Mouse (Mus musculus) G1E-ER4 (cell line): Measurements from ENCODE around the gene Arhgef10l. TPM values are rescaled to one million over a fixed set of nuclear protein-coding genes. Genes with fewer than 3 reads are reported as not detected.

Experiments
- GATA1 ChIP-seq: IDR thresholded peaks from one replicate; pipeline ENCODE4 v1.8.0; 2012; ENCODE audit warnings: low read length, inconsistent platforms
- polyA plus RNA-seq: library from polyadenylated mRNA; stranded (reverse); fragments of >175 nt; gene quantifications from 2 replicates; pipeline ENCODE4 v1.2.3, GENCODE M21; 2012

Gene Arhgef10l
- polyA plus RNA-seq, 1 experiment = 0.02 TPM

DNA sequence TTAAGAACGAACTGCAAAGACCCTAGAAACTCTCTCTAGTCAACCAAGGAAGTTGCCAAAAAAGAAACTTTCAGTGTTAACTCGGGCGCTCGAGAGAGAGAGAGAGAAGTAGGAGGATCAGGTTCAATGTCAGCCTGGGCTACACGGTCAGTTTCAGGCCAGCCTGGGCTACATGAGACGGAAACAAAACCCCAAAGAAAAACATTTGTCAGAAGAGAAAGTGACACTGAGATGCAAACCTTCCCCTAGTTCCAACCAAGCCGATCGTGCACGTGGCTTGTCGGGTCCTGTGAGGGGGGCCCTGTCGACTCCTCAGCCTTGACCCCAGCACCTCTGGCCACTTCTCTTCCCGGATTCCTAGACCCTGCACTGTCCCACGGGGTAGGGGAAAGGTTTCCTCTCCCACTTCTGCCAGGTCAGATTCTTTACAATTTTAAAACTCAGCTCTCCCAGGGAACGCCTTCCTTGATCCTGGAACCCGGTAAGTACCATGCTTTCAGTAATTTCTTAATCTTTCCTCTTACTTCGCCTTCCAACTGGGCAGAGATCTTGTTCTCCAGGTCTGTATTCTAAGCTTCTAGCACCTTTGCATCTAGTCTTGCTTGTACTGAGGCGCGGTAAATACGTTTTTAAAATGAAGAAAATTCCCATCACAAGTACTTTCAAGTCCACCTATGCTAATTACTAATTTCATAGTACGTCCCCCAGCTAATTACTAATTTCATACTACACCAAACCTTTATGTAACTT, 34.6 kb upstream of the Arhgef10l start, which contains the start of gene Rcc2:
Rcc2 (plus strand) TSS at position 273 of the 750 bp plus-strand sequence.
- no peak for TF ChIP-seq GATA1

DNA sequence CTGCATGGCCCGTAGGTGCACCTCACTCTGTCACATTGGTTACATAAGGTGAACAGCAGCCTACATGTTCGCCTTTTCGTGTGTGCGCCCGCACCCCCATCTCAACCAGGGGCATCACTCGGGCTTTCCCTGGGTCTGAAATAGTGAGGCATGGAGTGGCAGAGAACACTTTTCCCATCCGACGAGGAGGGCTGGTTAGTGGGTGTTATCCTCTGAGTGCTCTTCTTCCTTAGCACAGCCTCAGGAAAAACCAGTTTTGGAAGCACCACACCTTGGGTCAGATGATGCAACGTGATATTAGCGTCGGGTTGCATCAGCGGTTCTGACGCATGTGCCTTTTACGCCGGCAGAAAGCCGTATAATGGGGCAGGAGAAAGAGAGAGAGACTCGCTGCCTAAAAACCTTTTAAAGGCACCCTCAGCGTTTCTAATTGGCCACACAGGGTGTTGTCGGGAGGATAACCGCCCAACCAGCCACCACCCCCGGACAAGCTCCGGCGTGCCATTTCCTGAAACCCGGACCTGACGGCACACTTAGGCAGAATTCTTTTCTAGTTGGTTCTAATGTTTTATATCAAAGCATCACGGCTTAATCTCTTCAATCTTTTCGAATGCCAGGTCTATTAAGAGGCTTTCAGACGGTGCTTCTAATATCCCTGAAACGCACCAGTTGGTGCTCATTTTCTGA, 33.8 kb upstream of the Arhgef10l start:
- no peak for TF ChIP-seq GATA1

DNA sequence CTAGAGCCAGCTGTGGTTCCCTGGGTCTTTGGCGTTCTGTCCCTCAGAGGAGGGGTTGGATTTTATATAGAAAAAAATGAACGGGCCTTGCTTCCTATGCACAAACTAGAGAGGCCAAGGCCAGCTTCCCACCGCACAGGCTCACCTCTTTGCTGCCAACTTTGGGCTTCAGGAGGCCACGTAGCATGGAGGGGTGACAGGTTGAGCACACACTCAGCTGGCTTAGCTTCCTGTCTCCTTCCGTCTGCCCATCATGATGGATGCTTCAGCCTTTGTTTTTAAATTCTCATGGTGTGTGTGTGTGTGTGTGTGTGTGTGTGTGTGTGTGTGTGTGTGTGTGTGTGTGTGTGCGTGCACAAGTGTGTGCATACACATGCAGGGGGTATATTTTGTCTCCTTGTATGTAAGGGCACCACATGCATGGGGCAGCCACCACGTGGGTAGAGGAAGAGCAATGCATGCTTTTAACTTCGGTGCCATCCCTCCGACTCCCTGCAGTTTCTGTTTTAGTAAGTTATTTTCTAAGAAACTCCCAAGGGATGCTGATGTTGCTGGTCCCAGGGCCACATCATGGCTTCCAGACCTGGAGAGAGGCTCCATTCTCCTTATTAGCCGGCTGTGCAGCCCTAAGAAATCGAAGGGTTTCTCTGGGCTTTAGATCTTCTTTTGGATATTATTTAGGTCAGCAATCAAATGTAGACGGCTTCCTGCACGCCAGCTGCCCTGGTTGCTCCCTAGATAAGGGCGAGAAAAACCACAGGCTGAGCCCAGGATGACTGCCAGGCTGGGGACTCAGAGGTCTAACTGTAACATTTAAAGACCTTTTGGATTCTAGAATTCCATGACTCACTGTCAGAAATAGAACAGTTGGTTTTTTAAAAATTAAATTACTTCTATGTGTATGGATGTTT, 30.1 kb upstream of the Arhgef10l start:
- TF ChIP-seq GATA1 = no peak

DNA sequence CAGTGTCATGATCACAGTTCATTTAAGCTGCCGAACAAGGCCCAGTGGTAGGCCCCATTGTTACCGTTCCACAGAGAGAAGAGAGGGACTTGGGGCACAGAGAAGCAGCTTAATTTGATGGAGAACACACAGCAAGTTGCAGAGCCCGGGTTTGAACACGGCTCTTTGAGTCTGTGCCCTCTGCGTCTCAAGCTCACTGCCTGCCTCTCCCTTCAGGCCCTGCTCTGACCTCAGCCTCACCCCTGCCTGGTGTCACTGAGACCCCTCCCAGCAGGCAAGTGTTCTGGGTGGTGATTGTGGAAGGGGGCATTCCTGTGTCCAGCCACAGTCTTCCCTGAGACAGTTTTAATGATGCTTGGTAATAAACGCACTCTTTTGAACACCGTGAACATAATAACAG, 29.3 kb upstream of the Arhgef10l start:
- no peak for TF ChIP-seq GATA1

DNA sequence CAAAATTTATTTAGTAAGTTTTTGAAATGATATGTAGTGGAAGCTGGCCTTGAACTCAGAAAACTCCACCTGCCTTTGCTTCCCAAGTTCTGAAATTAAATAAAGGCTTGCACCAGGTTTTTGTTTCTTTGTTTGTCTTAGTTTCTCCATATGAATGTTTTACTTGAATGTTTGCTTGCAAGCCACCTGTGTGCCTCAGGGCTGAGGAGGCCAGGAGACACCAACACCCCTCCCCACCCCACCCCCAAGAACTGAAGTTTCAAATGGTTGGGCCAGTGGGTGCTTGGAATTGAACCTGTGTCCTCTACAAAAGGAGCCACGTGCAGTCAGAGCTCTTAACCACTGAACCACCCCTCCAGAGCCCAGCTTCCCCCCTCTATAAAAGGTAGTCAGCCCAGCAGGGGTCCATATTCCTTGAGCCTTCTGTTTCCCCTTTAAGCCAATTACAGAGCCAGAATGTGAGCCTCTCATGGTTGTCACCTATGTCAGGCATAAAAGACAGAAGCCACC, 28.8 kb upstream of the Arhgef10l start:
- no peak for TF ChIP-seq GATA1

DNA sequence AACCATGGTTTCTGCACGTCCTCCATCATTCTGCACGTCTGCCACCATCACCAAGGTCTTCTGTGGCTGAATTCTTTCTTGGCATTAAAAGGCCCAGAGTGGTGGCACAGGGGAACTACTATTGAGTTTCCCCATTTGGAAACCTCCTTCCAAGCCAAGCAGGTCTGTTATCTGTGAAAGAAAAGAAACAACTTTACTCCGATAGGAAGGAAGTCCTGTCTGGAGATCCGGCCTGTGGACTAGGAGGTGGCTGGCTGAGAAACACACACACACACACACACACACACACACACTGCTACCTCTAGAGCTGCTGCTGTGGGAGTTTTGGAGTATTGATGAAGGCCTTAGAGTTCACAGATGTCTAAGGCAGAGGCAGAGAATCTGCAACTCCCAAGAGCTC, 27.7 kb upstream of the Arhgef10l start:
- no peak for TF ChIP-seq GATA1

DNA sequence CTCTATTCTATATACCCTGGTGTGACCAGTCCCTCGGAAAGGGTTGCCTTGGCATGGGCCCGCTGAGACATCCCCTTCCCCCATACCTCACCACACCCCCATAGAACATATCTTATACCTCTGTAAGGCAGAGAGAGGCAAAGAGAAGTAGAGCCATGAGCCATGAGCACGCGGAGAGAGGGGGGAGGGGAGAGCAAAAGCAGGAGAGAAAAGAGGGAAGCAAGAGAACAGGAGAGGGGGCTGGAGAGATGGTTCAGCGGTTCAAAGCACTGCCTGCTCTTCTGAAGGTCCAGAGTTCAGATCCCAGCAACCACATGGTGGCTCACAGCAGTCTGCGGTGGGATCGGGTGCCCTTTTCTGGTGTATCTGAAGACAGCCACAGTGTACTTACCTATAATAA, 25.7 kb upstream of the Arhgef10l start:
- TF ChIP-seq GATA1 = no peak

DNA sequence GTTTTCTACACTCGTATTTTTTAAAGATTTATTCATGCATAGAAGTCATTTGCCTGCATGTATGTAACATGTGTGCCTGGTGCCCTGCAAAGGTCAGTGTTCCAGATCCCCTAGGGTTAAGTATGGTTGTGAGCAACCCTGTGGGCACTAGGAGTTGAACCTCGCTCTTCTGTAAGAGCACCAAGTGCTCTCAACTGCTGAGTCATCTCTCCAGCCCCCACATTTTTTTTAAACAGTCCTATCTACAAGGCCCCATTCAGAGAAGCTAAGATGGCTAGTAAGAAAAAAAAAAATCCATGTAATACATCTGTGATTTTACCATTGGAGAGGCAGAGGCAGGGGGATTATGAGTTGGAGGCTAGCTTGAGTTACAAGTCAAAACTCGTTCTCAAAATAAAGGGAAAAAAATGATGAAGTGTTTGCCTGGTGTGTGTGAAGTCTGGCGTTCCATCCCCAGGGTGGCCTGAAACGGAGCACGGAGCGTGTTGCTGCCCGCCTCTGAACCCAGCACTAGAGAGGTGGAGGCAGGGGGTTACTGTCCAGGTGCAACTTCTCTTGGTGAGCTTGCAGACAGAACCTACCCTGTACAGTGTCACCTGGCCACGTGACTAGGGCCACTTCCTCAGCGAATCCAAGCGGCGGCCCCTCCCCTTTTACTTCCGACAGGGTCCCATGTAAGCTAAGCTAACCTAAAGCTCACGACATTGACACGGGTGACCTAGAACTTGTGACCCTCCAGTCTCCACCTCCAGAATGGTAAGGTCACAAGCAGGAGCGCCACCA, 24.3 kb upstream of the Arhgef10l start:
- no peak for TF ChIP-seq GATA1

DNA sequence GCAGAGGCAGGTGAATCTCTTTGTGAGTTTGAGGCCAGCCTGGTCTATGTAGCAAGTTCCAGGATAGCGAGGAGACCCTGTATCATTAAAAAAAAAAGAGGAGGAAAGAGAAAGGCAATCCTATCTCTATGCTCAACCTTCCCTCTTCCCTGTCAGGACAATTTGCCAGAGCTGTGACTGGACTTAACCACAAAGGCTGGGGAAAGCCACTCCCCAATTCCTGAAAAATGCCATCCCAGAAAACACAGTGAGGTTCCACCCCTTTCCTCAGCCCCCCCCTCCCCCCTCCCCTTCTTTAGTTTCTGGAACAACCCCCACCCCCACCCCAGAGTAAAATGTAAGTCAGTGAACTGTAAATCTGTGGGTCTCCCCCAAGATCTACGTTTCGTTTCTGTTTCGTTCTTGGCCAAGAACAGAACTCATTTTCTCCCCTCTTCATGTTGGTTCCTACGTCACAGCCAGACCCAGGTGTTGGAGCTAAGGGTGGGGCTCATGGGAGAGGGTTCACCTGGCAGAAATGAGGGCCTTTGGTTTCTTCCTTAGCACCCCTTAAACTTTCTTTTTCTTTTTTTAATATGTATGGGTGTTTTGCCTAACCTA, 23.1 kb upstream of the Arhgef10l start:
- no peak for TF ChIP-seq GATA1

DNA sequence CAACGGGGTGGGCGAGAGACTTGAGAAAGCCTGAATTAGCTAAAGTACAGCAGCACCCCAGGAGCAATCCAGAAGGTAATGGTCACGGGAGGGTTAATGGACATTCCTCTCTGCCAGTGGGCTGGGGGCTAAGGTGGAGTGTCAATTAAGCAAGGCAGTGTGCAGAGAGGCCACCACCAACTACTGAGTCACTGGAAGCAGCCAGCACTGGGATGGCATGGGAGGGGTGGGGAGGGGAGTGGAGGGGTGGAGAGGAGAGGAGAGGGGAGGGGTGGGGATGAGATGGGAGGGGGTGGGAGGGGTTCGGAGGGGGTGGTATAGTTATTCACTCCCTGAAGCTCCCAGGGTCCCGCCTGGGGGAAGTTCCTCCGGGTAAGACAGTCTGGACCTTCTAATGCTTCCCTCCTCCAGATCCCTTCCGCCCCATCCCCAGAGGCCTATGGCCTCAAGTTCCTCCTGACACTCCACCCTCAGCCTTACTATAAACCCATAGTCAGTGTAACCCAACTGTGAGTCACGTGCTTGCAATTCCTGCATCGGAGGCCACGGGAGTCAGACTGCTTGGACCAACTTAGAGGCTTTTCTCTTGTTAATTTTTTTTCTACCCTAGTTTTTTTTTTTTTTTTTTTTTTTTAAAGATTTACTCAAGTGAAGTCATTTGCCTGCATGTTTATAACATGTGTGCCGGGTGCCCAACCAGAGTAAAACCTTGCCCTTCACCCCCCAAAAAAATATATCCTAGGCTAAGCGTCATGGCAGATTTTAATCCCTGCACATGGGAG, 22.4 kb upstream of the Arhgef10l start:
- TF ChIP-seq GATA1 = no peak

DNA sequence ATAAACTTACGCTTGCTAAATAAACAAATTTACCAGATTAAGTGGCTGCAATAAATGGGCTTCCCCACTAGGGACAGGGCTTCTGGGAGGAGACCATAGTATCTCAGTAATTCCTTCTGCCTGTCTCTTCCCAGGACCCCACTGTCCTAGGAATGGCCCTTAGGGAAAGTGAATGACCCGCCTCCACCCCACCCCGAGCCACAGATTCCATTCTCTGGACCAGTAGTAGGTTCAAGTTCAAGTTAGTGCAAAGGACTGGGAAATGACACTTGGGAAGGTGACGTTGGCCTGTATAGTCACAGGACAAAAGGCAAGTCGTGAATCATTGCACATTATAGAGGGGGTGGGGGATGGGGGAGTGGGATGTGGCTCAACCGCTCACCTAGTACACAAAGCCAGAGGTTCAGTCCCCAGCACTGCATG, 19.1 kb upstream of the Arhgef10l start:
- no peak for TF ChIP-seq GATA1

DNA sequence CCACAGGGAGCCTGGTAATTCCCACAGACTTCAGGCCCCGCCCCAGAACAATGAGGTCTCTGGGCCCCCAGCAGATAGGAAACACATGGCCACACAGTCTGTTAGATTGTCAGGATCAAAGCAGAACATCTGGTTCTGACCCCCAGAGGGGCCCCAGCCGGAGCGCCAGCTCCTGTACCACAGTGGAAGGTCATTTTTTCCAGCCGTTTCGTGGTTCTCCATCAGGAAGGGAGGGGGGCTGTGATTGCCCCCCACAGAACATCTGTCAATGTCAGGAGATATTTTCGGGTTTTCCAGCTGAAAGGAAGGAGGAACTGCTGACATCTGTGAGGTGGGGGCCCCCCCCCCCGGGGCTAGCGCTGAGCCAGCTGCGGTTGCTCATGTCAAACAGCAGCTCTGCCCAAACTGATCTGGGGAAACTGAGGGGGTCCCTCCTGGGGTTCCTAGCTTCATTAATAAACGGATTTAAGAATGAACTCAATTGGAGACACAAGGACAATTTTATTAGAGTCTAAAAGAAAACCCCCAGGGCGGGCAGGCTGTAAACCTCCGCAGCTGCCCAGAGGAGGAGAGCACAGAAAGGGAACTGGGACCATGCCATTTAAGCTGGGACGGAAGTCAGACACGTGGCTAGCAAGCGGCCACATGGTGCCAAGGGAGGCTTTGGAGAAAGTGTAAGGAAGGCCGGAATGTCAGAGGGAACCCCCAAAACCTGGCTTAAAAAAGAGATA, 18.5 kb upstream of the Arhgef10l start:
- peak; percentile 29 for TF ChIP-seq GATA1

DNA sequence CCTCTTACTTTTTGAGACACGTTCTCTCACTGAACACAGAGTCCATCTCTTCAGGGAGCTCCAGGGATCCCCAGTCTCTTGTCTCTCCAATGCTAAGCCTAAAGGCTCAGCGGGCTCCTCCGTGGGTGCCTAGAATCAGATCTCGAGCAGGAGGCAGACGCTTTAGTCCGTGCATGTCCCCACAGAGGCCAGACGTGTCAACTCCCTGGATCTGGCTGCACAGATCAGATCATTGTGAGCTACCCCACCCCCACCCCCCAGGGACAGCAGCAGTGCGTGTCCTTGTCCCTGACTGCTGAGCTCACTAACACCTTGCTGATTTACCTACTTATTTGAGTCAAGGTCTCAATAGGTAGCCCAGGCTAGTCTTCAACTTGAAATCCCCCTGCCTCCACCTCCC, 17.8 kb upstream of the Arhgef10l start:
- no peak for TF ChIP-seq GATA1
